Mouse (Mus musculus): ENCODE measurements around the gene Smim10l1.

The Smim10l1 gene

DNA sequence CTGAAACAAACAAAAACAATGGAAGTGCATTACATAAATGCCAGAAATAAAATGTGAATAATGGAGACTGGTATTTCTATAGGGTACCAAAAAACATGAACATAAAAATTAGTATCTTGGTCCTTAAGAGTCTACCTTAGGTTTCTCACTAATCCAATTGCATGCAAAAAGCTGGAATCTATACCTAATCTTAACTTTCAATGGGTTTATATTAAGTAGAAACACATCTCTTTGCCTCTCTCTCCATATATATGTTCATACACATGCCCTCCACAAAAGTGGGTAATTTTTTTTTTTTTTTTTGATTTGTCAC lies at the start of gene Smim10l1:
Gene Smim10l1, plus strand, starts transcription at position 301 of the 313 bp plus-strand sequence.
- DNase-seq (ENCODE audit: low read depth, low spot score): no peak

- DNase-seq (ENCODE audit: low read depth, low spot score): no peak
These were observed 49.0 kb upstream of the Smim10l1 start, which contains the start of gene Tas2r140 for GRCm38 (mm10) chr6:133055716-133056115. TSS of gene Tas2r140 (minus strand) at chr6:133055816.

DNA sequence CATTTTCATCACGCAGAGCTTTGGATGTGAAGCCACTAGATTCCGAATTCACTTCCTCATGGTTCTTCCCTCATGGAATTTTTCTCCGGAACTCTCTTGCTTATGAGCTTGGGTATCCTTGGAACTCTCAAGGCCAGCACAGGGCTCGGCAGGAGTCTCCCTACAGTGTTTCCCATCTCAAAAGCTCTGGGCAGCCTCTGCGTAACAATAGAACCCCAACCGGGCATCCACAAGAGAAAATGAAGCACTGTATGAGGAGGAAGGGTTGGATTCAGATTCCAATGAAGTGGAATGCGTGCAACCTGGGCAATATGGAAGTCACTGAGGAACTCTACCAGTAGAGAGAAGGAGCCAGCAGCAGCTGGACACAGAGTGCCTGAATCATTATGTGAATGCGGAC lies 12.5 kb upstream of the Smim10l1 start:
- peak; percentile 72 for DNase-seq (ENCODE audit: low read depth, low spot score)

DNA sequence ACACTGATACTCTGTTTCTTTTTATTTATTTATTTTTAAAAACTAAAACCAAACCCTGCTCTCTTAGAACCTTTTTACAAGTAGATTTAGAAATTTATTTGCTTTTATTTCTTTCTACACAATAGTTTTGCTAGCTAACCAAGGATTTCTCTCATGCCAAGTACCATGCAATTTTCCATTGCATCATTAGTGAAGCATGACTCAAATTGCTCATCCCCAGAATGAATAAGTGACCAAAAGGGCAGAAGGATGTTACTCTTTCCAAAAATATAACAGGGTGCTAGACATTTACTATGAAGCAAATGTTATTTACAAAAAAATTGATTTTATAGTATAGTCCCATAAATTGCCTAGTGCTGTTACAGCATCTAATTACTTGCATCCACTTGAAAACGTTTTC lies 2.3 kb upstream of the Smim10l1 start:
- no peak for DNase-seq (ENCODE audit: low read depth, low spot score)

- DNase-seq (ENCODE audit: low read depth, low spot score): peak; percentile 98
These were observed 482 bp downstream of the Smim10l1 start for GRCm38 (mm10) chr6:133104922-133105859.

Measured in ZHBTc4 (cell line).